Mouse (Mus musculus) CD8-positive naive resting alpha-beta T cell, adult 57 days (primary cell): Measurements from ENCODE around the gene Olfr510. TPM values are rescaled to one million over a fixed set of nuclear protein-coding genes. Genes with fewer than 3 reads are reported as not detected.

ENCODE experiments used
- total RNA-seq: library from RNA; stranded (reverse); gene quantifications from one replicate; pipeline ENCODE4 v1.2.4, GENCODE M21; 2023

The Olfr510 gene
- not detected for total RNA-seq

DNA sequence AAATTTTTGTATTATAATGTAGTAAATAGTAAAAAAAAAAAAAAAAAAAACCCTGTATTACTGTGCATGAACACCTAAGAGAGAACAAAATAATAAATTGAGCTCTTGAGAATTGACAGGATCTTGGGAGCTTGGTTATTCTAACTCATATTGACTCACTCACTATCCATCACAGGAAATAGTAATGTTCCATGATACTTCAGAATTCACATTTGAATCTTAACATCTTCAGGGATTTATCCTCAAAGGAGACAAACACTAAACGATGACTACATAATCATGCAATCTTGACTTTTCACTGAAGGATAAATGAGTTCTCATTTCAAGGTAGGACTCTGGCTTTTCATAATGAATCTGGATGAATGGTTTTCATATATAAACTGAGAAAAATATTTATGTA lies at the start of gene Olfr510:
Gene Olfr510, plus strand, starts transcription at position 301 of the 400 bp plus-strand sequence.

DNA sequence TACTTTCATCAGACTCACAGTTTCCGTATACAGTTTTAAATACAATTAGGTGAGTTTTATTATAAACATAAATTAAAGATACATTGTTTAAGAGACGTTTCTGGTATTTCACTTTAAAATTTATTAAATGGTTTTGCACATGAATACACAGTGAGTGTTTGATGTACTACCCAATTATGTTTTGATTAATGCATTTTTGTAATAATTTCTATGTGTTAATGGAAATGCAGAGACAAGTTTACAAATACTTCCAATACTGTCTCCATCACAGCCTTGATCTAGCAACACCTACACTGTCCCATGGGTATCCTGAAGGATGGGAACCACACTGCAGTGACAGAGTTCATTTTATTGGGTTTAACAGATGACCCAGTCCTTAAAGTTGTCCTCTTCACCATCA lies 44.7 kb upstream of the Olfr510 start, which contains the start of gene Olfr507:
Gene Olfr507, plus strand, starts transcription at position 301 of the 400 bp plus-strand sequence.

DNA sequence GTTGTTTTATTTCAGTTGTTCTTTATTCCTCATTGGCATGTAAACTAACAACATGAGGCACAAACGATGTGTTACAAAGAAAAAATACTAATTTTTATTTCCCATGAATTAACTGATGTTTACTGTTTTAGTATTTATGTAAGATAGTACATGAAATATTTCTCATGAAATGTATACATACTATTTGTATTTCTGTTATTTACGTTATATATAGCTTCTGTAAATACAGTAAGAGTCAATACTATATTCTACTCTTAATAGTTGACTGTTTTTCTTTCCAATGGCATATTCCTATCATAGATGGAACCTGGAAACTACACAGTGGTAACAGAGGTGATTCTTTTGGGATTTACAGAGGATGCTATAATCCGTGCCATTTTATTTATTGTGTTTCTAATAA lies 36.5 kb upstream of the Olfr510 start, which contains the start of gene Olfr508:
Gene Olfr508, plus strand, starts transcription at position 301 of the 400 bp plus-strand sequence.

DNA sequence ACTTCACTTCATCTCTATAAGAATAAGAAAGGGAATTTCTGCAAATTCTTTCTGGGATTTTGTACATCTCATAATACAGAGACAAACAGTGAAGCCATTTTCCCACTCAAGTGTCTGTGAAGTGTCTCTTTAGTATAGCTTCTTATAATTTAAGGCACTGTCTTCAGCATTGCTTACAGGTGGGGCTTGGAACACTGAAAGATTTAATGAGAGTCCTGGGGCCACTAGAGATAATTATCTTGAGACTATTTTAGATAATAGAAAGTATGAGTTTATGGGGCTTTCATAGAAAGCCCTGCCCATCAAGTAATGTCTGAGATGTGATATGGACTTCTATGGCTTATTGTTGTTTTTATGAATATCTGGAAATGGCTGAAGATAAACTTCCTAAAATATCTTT lies 14.4 kb upstream of the Olfr510 start, which contains the start of gene Olfr509:
Gene Olfr509, minus strand, starts transcription at position 101 of the 400 bp plus-strand sequence.

DNA sequence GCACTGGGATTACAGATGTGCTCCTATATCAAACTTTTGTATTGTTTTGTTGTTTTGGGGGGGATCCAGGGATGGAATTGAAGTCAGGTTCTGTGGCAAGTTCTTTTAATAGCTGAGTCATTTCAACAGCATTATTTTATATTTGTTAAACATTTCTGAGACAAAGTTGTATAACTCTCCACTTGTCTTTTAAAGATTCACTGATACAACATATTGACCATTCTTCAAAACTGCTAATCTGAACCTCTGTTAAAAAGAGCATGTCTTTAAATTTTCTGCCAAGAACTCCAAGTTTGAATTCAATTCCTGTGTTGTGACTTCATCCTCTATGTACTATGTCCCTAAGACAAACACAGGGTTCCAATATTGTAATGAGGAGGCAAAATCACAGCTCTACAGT lies 46.8 kb downstream of the Olfr510 start, which contains the start of gene Olfr512:
Gene Olfr512, plus strand, starts transcription at position 301 of the 400 bp plus-strand sequence.

Other genes with a start within 250 kb of the Olfr510 start
- not detected for gene Olfr497, start 246.0 kb upstream of the Olfr510 start, total RNA-seq
- not detected for gene Olfr498, start 201.1 kb upstream of the Olfr510 start, total RNA-seq
- gene Olfr502, start 141.4 kb upstream of the Olfr510 start, total RNA-seq: not detected
- not detected for gene Olfr503, start 121.9 kb upstream of the Olfr510 start, total RNA-seq
- not detected for gene Olfr504, start 100.6 kb upstream of the Olfr510 start, total RNA-seq
- not detected for gene Olfr506, start 55.6 kb upstream of the Olfr510 start, total RNA-seq
- gene Olfr507, start 44.6 kb upstream of the Olfr510 start, total RNA-seq: not detected
- not detected for gene Olfr508, start 36.4 kb upstream of the Olfr510 start, total RNA-seq
- not detected for gene Olfr509, start 14.5 kb upstream of the Olfr510 start, total RNA-seq
- gene Olfr512, start 46.9 kb downstream of the Olfr510 start, total RNA-seq: not detected
- not detected for gene Olfr513, start 84.6 kb downstream of the Olfr510 start, total RNA-seq
- gene Olfr514, start 159.6 kb downstream of the Olfr510 start, total RNA-seq: not detected
- gene Olfr516, start 184.1 kb downstream of the Olfr510 start, total RNA-seq: not detected
- not detected for gene Olfr517, start 206.0 kb downstream of the Olfr510 start, total RNA-seq
- gene Olfr518, start 218.6 kb downstream of the Olfr510 start, total RNA-seq: not detected
- not detected for gene Olfr519, start 228.0 kb downstream of the Olfr510 start, total RNA-seq